Mouse (Mus musculus) kidney, embryonic 14.5 days (tissue): ENCODE measurements at regions not wholly inside any gene's neighbourhood (a gene's known extent, or its start where the extent isn't known, plus 50 kb on each side); places are given as distances from the start of the nearest gene placed in this dataset.

Source experiments
- ATAC-seq: fragments of 200-750 bp; cut with Nextera tagmentation; 2 replicates; pipeline ENCODE4 v1.8.0; 2017; ENCODE audit warnings: moderate number of reproducible peaks, mild to moderate bottlenecking, moderate TSS enrichment, moderate library complexity; ENCODE audit not compliant: low FRiP score, low TSS enrichment
- H3K27ac ChIP-seq: fragments of 300-500 bp; sonication (generic); 2 replicates; pipeline ENCODE4 v1.5.1; 2014; ENCODE audit warnings: low read depth, mild to moderate bottlenecking, low read length, moderate library complexity, mixed read lengths
- H3K27me3 ChIP-seq: fragments of 300-500 bp; sonication (generic); 2 replicates; pipeline ENCODE4 v1.6.1; 2014; ENCODE audit warnings: mild to moderate bottlenecking, low read length; ENCODE audit not compliant: control insufficient read depth, insufficient read depth
- H3K36me3 ChIP-seq: fragments of 300-500 bp; sonication (generic); 2 replicates; pipeline ENCODE4 v1.6.1; 2014; ENCODE audit warnings: low read length, mixed read lengths; ENCODE audit not compliant: control insufficient read depth, insufficient read depth
- H3K4me1 ChIP-seq: fragments of 300-500 bp; sonication (generic); 2 replicates; pipeline ENCODE4 v1.6.1; 2014; ENCODE audit warnings: low read length, mixed read lengths; ENCODE audit not compliant: control insufficient read depth, insufficient read depth
- H3K4me2 ChIP-seq: fragments of 300-500 bp; sonication (generic); replicated peaks from 2 replicates; pipeline ENCODE4 v1.6.1; 2014; ENCODE audit warnings: low read depth, mild to moderate bottlenecking, low read length
- H3K4me3 ChIP-seq: fragments of 300-500 bp; sonication (generic); 2 replicates; pipeline ENCODE4 v1.5.1; 2014; ENCODE audit warnings: mild to moderate bottlenecking, low read length
- H3K9ac ChIP-seq: fragments of 300-500 bp; sonication (generic); 2 replicates; pipeline ENCODE4 v1.6.1; 2014; ENCODE audit warnings: low read depth, mild to moderate bottlenecking, low read length, moderate library complexity
- H3K9me3 ChIP-seq: fragments of 300-500 bp; sonication (generic); 2 replicates; pipeline ENCODE4 v1.6.1; 2016; ENCODE audit warnings: low read length; ENCODE audit not compliant: control insufficient read depth
- WGBS: fragments of 180-500 bp; shearing (Covaris S2); extraction: QIAGEN DNeasy Blood & Tissue Kit; methylation state at CpG from one replicate; pipeline ENCODE4 v1.1.7; 2014; 5-methylcytosine and 5-hydroxymethylcytosine counted together

GRCm38 (mm10) chr7:31208237-31209054 is 52.8 kb upstream of the Gramd1a start:
- H3K27ac ChIP-seq, result no peak overlapping the region
- H3K9ac ChIP-seq, result peak overlapping the region; percentile 68
- ATAC-seq, result peak; percentile 85
- H3K36me3 ChIP-seq, result no peaks in the 10 kb centered on the region
- H3K4me2 ChIP-seq, result peak overlapping the region; percentile 58
- peak overlapping the region; percentile 54 for H3K4me3 ChIP-seq
- WGBS, result 39% methylated on average over 34 of the region's 34 CpGs
- H3K27me3 ChIP-seq, result no peaks in the 10 kb centered on the region
- H3K9me3 ChIP-seq, result no peaks in the 10 kb centered on the region
- no peaks in the 10 kb centered on the region for H3K4me1 ChIP-seq

GRCm38 (mm10) chr7:31207563-31208236 is 52.0 kb upstream of the Gramd1a start:
- WGBS, result 63% methylated on average over 13 of the region's 13 CpGs
- Histone ChIP-seq H3K36me3 (no peaks in the 10 kb centered on the region), H3K4me3 (peak overlapping the region; percentile 54), H3K9me3 (no peaks in the 10 kb centered on the region), H3K4me1 (no peaks in the 10 kb centered on the region), H3K27ac (no peak overlapping the region), H3K4me2 (no peak overlapping the region), H3K27me3 (no peaks in the 10 kb centered on the region), H3K9ac (no peak overlapping the region)
- peak; percentile 68 for ATAC-seq
